Mouse (Mus musculus) neural tube, embryonic 15.5 days (tissue): ENCODE measurements around the gene Arfgef3. TPM values are rescaled to one million over a fixed set of nuclear protein-coding genes. Genes with fewer than 3 reads are reported as not detected.
A peak's percentile ranks its signal among the peaks of the same experiment; 100 is the strongest.

ENCODE experiments used
- ATAC-seq: fragments of 200-750 bp; cut with Nextera tagmentation; 2 replicates; pipeline ENCODE4 v1.8.0; 2017; ENCODE audit warnings: mild to moderate bottlenecking, moderate TSS enrichment, moderate library complexity; ENCODE audit not compliant: low FRiP score
- H3K27ac ChIP-seq: fragments of 300-500 bp; sonication (generic); replicated peaks from 2 replicates; pipeline ENCODE4 v1.5.1; 2015; ENCODE audit warnings: mild to moderate bottlenecking, inconsistent platforms
- H3K27me3 ChIP-seq: fragments of 300-500 bp; sonication (generic); replicated peaks from 2 replicates; pipeline ENCODE4 v1.6.1; 2015; ENCODE audit warnings: inconsistent platforms
- H3K36me3 ChIP-seq: fragments of 300-500 bp; sonication (generic); 2 replicates; pipeline ENCODE4 v1.6.1; 2015; ENCODE audit warnings: inconsistent platforms
- H3K4me1 ChIP-seq: fragments of 300-500 bp; sonication (generic); 2 replicates; pipeline ENCODE4 v1.6.1; 2015; ENCODE audit warnings: inconsistent platforms
- H3K4me2 ChIP-seq: fragments of 300-500 bp; sonication (generic); 2 replicates; pipeline ENCODE4 v1.6.1; 2015; ENCODE audit warnings: inconsistent platforms, mild to moderate bottlenecking, moderate library complexity
- H3K4me3 ChIP-seq: fragments of 300-500 bp; sonication (generic); replicated peaks from 2 replicates; pipeline ENCODE4 v1.5.1; 2015; ENCODE audit warnings: mild to moderate bottlenecking, inconsistent platforms
- H3K9ac ChIP-seq: fragments of 300-500 bp; sonication (generic); replicated peaks from 2 replicates; pipeline ENCODE4 v1.6.1; 2015; ENCODE audit warnings: mild to moderate bottlenecking, inconsistent platforms
- H3K9me3 ChIP-seq: fragments of 300-500 bp; sonication (generic); replicated peaks from 2 replicates; pipeline ENCODE4 v1.6.1; 2016; ENCODE audit warnings: inconsistent platforms
- WGBS: fragments of 180-500 bp; shearing (Covaris S2); methylation state at CpG from one replicate; pipeline ENCODE4 v1.1.7; 2015; ENCODE audit warnings: mixed read lengths; 5-methylcytosine and 5-hydroxymethylcytosine counted together
- polyA plus RNA-seq: library from polyadenylated mRNA; unstranded; fragments of >200 nt; fragmentation: Nextera tagmentation; extraction: Ambion mirVana; gene quantifications from 2 replicates; pipeline ENCODE4 v1.2.1, GENCODE M21; 2015

Arfgef3 gene
- polyA plus RNA-seq, result 6.4 and 7.4 TPM in 2 replicates

GRCm38 (mm10) chr10:18743286-18744142, at the start of gene Arfgef3:
Arfgef3 (minus strand) TSS chr10:18743949.
- Histone ChIP-seq H3K4me1 (peaks cover 11% of the 10 kb centered on the region), H3K27me3 (no peaks in the 10 kb centered on the region), H3K9ac (peak within 1 kb of the TSS; percentile 78), H3K4me2 (peak within 1 kb of the TSS; percentile 69), H3K36me3 (no peaks in the 10 kb centered on the region), H3K27ac (peak within 1 kb of the TSS; percentile 94), H3K4me3 (peak within 1 kb of the TSS; percentile 63), H3K9me3 (no peaks in the 10 kb centered on the region)
- peak; percentile 89 for ATAC-seq
- WGBS, result under 1% methylated on average over 48 of the region's 50 CpGs

- 77% methylated on average over 4 of the region's 4 CpGs for WGBS
- H3K27me3 ChIP-seq, result no peaks in the 10 kb centered on the region
- H3K9me3 ChIP-seq, result no peaks in the 10 kb centered on the region
- ATAC-seq, result no peak
- H3K4me1 ChIP-seq, result no peaks in the 10 kb centered on the region
- H3K36me3 ChIP-seq, result no peaks in the 10 kb centered on the region
- H3K4me3 ChIP-seq, result no peak overlapping the region
- H3K27ac ChIP-seq, result no peak overlapping the region
- no peak overlapping the region for H3K9ac ChIP-seq
- H3K4me2 ChIP-seq, result no peak overlapping the region
Observed at GRCm38 (mm10) chr10:18790063-18790462, 46.3 kb upstream of the Arfgef3 start.

- no peak overlapping the region for H3K27ac ChIP-seq
- no peak overlapping the region for H3K4me3 ChIP-seq
- H3K9ac ChIP-seq, result no peak overlapping the region
- WGBS, result 91% methylated on average over 1 of the region's 1 CpGs
- no peaks in the 10 kb centered on the region for H3K9me3 ChIP-seq
- H3K4me2 ChIP-seq, result no peak overlapping the region
- no peaks in the 10 kb centered on the region for H3K4me1 ChIP-seq
- ATAC-seq, result no peak
- H3K36me3 ChIP-seq, result no peaks in the 10 kb centered on the region
- no peaks in the 10 kb centered on the region for H3K27me3 ChIP-seq
Observed at GRCm38 (mm10) chr10:18788601-18789000, 44.9 kb upstream of the Arfgef3 start.

GRCm38 (mm10) chr10:18786693-18787092, 42.9 kb upstream of the Arfgef3 start, which contains the start of gene Gm4922:
Gm4922 (minus strand) TSS chr10:18786793.
- Histone ChIP-seq H3K27ac (no peak within 1 kb of the TSS), H3K9me3 (no peaks in the 10 kb centered on the region), H3K4me1 (no peaks in the 10 kb centered on the region), H3K4me3 (no peak within 1 kb of the TSS), H3K27me3 (no peaks in the 10 kb centered on the region), H3K36me3 (no peaks in the 10 kb centered on the region), H3K4me2 (no peak within 1 kb of the TSS), H3K9ac (no peak within 1 kb of the TSS)
- no peak for ATAC-seq
- WGBS, result 90% methylated on average over 1 of the region's 1 CpGs

GRCm38 (mm10) chr10:18777546-18777945, 33.8 kb upstream of the Arfgef3 start:
- Histone ChIP-seq H3K4me1 (no peaks in the 10 kb centered on the region), H3K36me3 (no peaks in the 10 kb centered on the region), H3K9me3 (no peaks in the 10 kb centered on the region), H3K27me3 (no peaks in the 10 kb centered on the region), H3K4me2 (no peak overlapping the region), H3K27ac (no peak overlapping the region), H3K4me3 (no peak overlapping the region), H3K9ac (no peak overlapping the region)
- WGBS, result 23% methylated on average over 3 of the region's 3 CpGs
- no peak for ATAC-seq

- H3K9me3 ChIP-seq, result no peaks in the 10 kb centered on the region
- WGBS, result 62% methylated on average over 4 of the region's 4 CpGs
- no peak; the same call in 1 of the 2 replicates for ATAC-seq
Observed at GRCm38 (mm10) chr10:18772537-18773179, 28.9 kb upstream of the Arfgef3 start.

GRCm38 (mm10) chr10:18769909-18770308, 26.2 kb upstream of the Arfgef3 start:
- H3K27me3 ChIP-seq, result no peaks in the 10 kb centered on the region
- no peaks in the 10 kb centered on the region for H3K4me1 ChIP-seq
- H3K4me2 ChIP-seq, result no peak overlapping the region
- no peak for ATAC-seq
- H3K9me3 ChIP-seq, result no peaks in the 10 kb centered on the region
- H3K36me3 ChIP-seq, result no peaks in the 10 kb centered on the region
- no peak overlapping the region for H3K4me3 ChIP-seq
- H3K27ac ChIP-seq, result no peak overlapping the region
- 53% methylated on average over 5 of the region's 5 CpGs for WGBS
- no peak overlapping the region for H3K9ac ChIP-seq

More at GRCm38 (mm10) chr10:18772537-18773179, 28.9 kb upstream of the Arfgef3 start:
- Histone ChIP-seq H3K4me3 (no peak overlapping the region), H3K36me3 (no peaks in the 10 kb centered on the region), H3K4me1 (no peaks in the 10 kb centered on the region), H3K9ac (no peak overlapping the region), H3K4me2 (no peak overlapping the region), H3K27ac (no peak overlapping the region), H3K27me3 (no peaks in the 10 kb centered on the region)

- Histone ChIP-seq H3K9ac (no peak overlapping the region), H3K9me3 (no peaks in the 10 kb centered on the region), H3K27ac (no peak overlapping the region), H3K4me3 (no peak overlapping the region), H3K27me3 (no peaks in the 10 kb centered on the region), H3K4me1 (no peaks in the 10 kb centered on the region), H3K36me3 (no peaks in the 10 kb centered on the region), H3K4me2 (no peak overlapping the region)
- no peak for ATAC-seq
- 51% methylated on average over 2 of the region's 2 CpGs for WGBS
Observed at GRCm38 (mm10) chr10:18760241-18760640, 16.5 kb upstream of the Arfgef3 start.

GRCm38 (mm10) chr10:18750057-18750456, 6.3 kb upstream of the Arfgef3 start:
- no peaks in the 10 kb centered on the region for H3K9me3 ChIP-seq
- H3K27ac ChIP-seq, result no peak overlapping the region
- WGBS, result 84% methylated on average over 4 of the region's 4 CpGs

GRCm38 (mm10) chr10:18742086-18742485, 1.7 kb downstream of the Arfgef3 start:
- Histone ChIP-seq H3K36me3 (no peaks in the 10 kb centered on the region), H3K27ac (peak overlapping the region; percentile 94), H3K4me1 (peaks cover 11% of the 10 kb centered on the region), H3K4me2 (peak overlapping the region; percentile 69), H3K9me3 (no peaks in the 10 kb centered on the region), H3K4me3 (peak overlapping the region; percentile 63), H3K27me3 (no peaks in the 10 kb centered on the region), H3K9ac (peak overlapping the region; percentile 78)
- ATAC-seq, result peak; percentile 22; the same call in 1 of the 2 replicates
- WGBS, result 17% methylated on average over 6 of the region's 6 CpGs

More at GRCm38 (mm10) chr10:18750057-18750456, 6.3 kb upstream of the Arfgef3 start:
- Histone ChIP-seq H3K9ac (no peak overlapping the region), H3K4me2 (no peak overlapping the region), H3K4me1 (no peaks in the 10 kb centered on the region), H3K36me3 (no peaks in the 10 kb centered on the region), H3K27me3 (no peaks in the 10 kb centered on the region), H3K4me3 (no peak overlapping the region)
- ATAC-seq, result no peak

- Histone ChIP-seq H3K9ac (0 out of 2 replicates have a peak overlapping the region, but pooled peaks have one; percentile 78), H3K36me3 (no peaks in the 10 kb centered on the region), H3K9me3 (no peaks in the 10 kb centered on the region), H3K4me1 (peaks cover 11% of the 10 kb centered on the region), H3K4me2 (peak overlapping the region; percentile 69), H3K27me3 (no peaks in the 10 kb centered on the region), H3K4me3 (peak overlapping the region; percentile 63), H3K27ac (peak overlapping the region; percentile 94)
- WGBS, result 67% methylated on average over 8 of the region's 8 CpGs
- ATAC-seq, result no peak
Observed at GRCm38 (mm10) chr10:18741024-18741423, 2.7 kb downstream of the Arfgef3 start.
